Mouse (Mus musculus) MEL (cell line): Measurements from ENCODE around the gene Rapgef2. TPM values are rescaled to one million over a fixed set of nuclear protein-coding genes. Genes with fewer than 3 reads are reported as not detected.

Source experiments
- DNase-seq: peaks from one replicate; pipeline ENCODE4 v3.0.0; 2011; ENCODE audit warnings: low read depth, low spot score
- H3K27ac ChIP-seq: 2 replicates; pipeline ENCODE4 v1.5.1; 2012; ENCODE audit warnings: low read depth, mild to moderate bottlenecking, control low read depth, low read length, moderate library complexity; ENCODE audit not compliant: control insufficient read depth
- H3K27me3 ChIP-seq, 2 experiments: fragments of 150-350 bp in 1 of 2; sonication (generic) in 1 of 2; 2 replicates each; pipeline ENCODE4 v1.6.1; 2012; ENCODE audit warnings: low read length in 2 of 2, mild to moderate bottlenecking in 2 of 2, improper control_type of control experiment in 1 of 2, moderate library complexity in 1 of 2; ENCODE audit not compliant: insufficient read depth in 2 of 2, control insufficient read depth in 1 of 2
- H3K36me3 ChIP-seq, 2 experiments: 2 replicates each; pipeline ENCODE4 v1.6.1; 2012 to 2014; ENCODE audit warnings: low read length in 2 of 2, improper control_type of control experiment in 1 of 2, inconsistent platforms in 1 of 2, mild to moderate bottlenecking in 1 of 2; ENCODE audit not compliant: insufficient read depth in 2 of 2, control insufficient read depth in 1 of 2
- H3K4me1 ChIP-seq, 2 experiments: fragments of 150-350 bp in 1 of 2; sonication (generic) in 1 of 2; 2 replicates each; pipeline ENCODE4 v1.6.1; 2012; ENCODE audit warnings: low read length in 2 of 2, improper control_type of control experiment in 1 of 2, mild to moderate bottlenecking in 1 of 2; ENCODE audit not compliant: insufficient read depth in 2 of 2, control insufficient read depth in 1 of 2
- H3K4me3 ChIP-seq, 2 experiments: fragments of 150-350 bp in 1 of 2; sonication (generic) in 1 of 2; 2 replicates each; pipeline ENCODE4 v1.5.1; 2012; ENCODE audit warnings: low read depth in 2 of 2, low read length in 2 of 2, mild to moderate bottlenecking in 2 of 2, moderate library complexity in 2 of 2, control low read depth in 1 of 2, improper control_type of control experiment in 1 of 2; ENCODE audit not compliant: control insufficient read depth in 1 of 2, insufficient read depth in 1 of 2
- H3K79me2 ChIP-seq: 2 replicates; pipeline ENCODE4 v1.6.1; 2012; ENCODE audit warnings: mild to moderate bottlenecking, low read length, moderate library complexity; ENCODE audit not compliant: control insufficient read depth, poor library complexity, insufficient read depth
- H3K9ac ChIP-seq: 2 replicates; pipeline ENCODE4 v1.6.1; 2012; ENCODE audit warnings: low read depth, mild to moderate bottlenecking, control low read depth, low read length, moderate library complexity; ENCODE audit not compliant: control insufficient read depth, poor library complexity, severe bottlenecking
- H3K9me3 ChIP-seq: fragments of 150-350 bp; sonication (generic); replicated peaks from 2 replicates; pipeline ENCODE4 v1.6.1; 2012; ENCODE audit warnings: mild to moderate bottlenecking, low read length, improper control_type of control experiment, moderate library complexity; ENCODE audit not compliant: insufficient read depth
- CHD1 ChIP-seq: IDR thresholded peaks from 2 replicates; pipeline ENCODE4 v1.6.1; 2012; ENCODE audit warnings: low read depth, mild to moderate bottlenecking, inconsistent platforms, low read length, improper control_type of control experiment
- CTCF ChIP-seq, 3 experiments: IDR thresholded peaks in 2 of 3; conservative IDR thresholded peaks in 1 of 3; 2 replicates each; pipeline ENCODE4 v1.5.1; 2011 to 2012; ENCODE audit warnings: low read length in 3 of 3, low read depth in 2 of 3, mild to moderate bottlenecking in 2 of 3, improper control_type of control experiment in 1 of 3, inconsistent platforms in 1 of 3, mixed read lengths in 1 of 3, moderate library complexity in 1 of 3; ENCODE audit not compliant: control insufficient read depth in 1 of 3, insufficient read depth in 1 of 3, poor library complexity in 1 of 3, severe bottlenecking in 1 of 3
- ELF1 ChIP-seq: IDR thresholded peaks from 2 replicates; pipeline ENCODE4 v1.6.1; 2014; ENCODE audit warnings: low read depth, mild to moderate bottlenecking, inconsistent platforms, low read length, improper control_type of control experiment, moderate library complexity
- HCFC1 ChIP-seq: IDR thresholded peaks from 2 replicates; pipeline ENCODE4 v1.6.1; 2012; ENCODE audit warnings: low read depth, mild to moderate bottlenecking, inconsistent platforms, low read length, improper control_type of control experiment, moderate library complexity
- KAT2A ChIP-seq: conservative IDR thresholded peaks from 2 replicates; pipeline ENCODE4 v1.6.1; 2012; ENCODE audit warnings: low read depth, low read length, improper control_type of control experiment, inconsistent platforms
- MAX ChIP-seq: IDR thresholded peaks from 2 replicates; pipeline ENCODE4 v1.6.1; 2011; ENCODE audit warnings: low read length, improper control_type of control experiment
- MEF2A ChIP-seq: IDR thresholded peaks from 2 replicates; pipeline ENCODE4 v1.6.1; 2014; ENCODE audit warnings: low read depth, mild to moderate bottlenecking, inconsistent platforms, low read length, improper control_type of control experiment; ENCODE audit not compliant: poor library complexity, insufficient replicate concordance, severe bottlenecking; ENCODE audit errors: extremely low read depth
- MXI1 ChIP-seq: IDR thresholded peaks from 2 replicates; pipeline ENCODE4 v1.6.1; 2011; ENCODE audit warnings: mild to moderate bottlenecking, low read depth, low read length, improper control_type of control experiment
- NELFE ChIP-seq: IDR thresholded peaks from 2 replicates; pipeline ENCODE4 v1.6.1; 2011; ENCODE audit warnings: low read depth, low read length, improper control_type of control experiment
- NRF1 ChIP-seq: IDR thresholded peaks from 2 replicates; pipeline ENCODE4 v1.6.1; 2014; ENCODE audit warnings: low read depth, mild to moderate bottlenecking, inconsistent platforms, low read length, improper control_type of control experiment, moderate library complexity; ENCODE audit not compliant: poor library complexity, insufficient read depth, severe bottlenecking
- POLR2A ChIP-seq, 2 experiments: IDR thresholded peaks; 2 replicates each; pipeline ENCODE4 v1.6.1; 2011 to 2012; ENCODE audit warnings: low read length in 2 of 2, mild to moderate bottlenecking in 2 of 2, control low read depth in 1 of 2, improper control_type of control experiment in 1 of 2, low read depth in 1 of 2, moderate library complexity in 1 of 2; ENCODE audit not compliant: control insufficient read depth in 1 of 2, insufficient read depth in 1 of 2, poor library complexity in 1 of 2
- POLR2AphosphoS2 ChIP-seq: IDR thresholded peaks from 2 replicates; pipeline ENCODE4 v1.6.1; 2011; ENCODE audit warnings: low read length, improper control_type of control experiment
- POLR2AphosphoS5 ChIP-seq: IDR thresholded peaks from 2 replicates; pipeline ENCODE4 v1.6.1; 2012; ENCODE audit warnings: low read depth, borderline replicate concordance, mild to moderate bottlenecking, inconsistent platforms, low read length, moderate library complexity, mixed read lengths
- RAD21 ChIP-seq: IDR thresholded peaks from 2 replicates; pipeline ENCODE4 v1.6.1; 2011; ENCODE audit warnings: mild to moderate bottlenecking, low read depth, low read length, improper control_type of control experiment
- SIN3A ChIP-seq: IDR thresholded peaks from 2 replicates; pipeline ENCODE4 v1.6.1; 2012; ENCODE audit warnings: low read length, improper control_type of control experiment, inconsistent platforms
- SMC3 ChIP-seq: IDR thresholded peaks from 2 replicates; pipeline ENCODE4 v1.6.1; 2011; ENCODE audit warnings: low read depth, low read length, improper control_type of control experiment
- UBTF ChIP-seq: IDR thresholded peaks from 2 replicates; pipeline ENCODE4 v1.6.1; 2012; ENCODE audit warnings: low read depth, mild to moderate bottlenecking, inconsistent platforms, low read length, improper control_type of control experiment, moderate library complexity, borderline replicate concordance; ENCODE audit not compliant: insufficient read depth
- USF1 ChIP-seq: IDR thresholded peaks from 2 replicates; pipeline ENCODE4 v1.6.1; 2014; ENCODE audit warnings: low read depth, mild to moderate bottlenecking, inconsistent platforms, low read length, improper control_type of control experiment, moderate library complexity
- ZC3H11A ChIP-seq: IDR thresholded peaks from 2 replicates; pipeline ENCODE4 v1.6.1; 2012; ENCODE audit warnings: low read depth, mild to moderate bottlenecking, inconsistent platforms, low read length, improper control_type of control experiment
- ZMIZ1 ChIP-seq: IDR thresholded peaks from 2 replicates; pipeline ENCODE4 v1.6.1; 2012; ENCODE audit warnings: low read depth, mild to moderate bottlenecking, inconsistent platforms, low read length, improper control_type of control experiment, moderate library complexity
- polyA plus RNA-seq, 2 experiments: library from polyadenylated mRNA; stranded (reverse) in 1 of 2; unstranded in 1 of 2; fragments of >175 nt in 1 of 2; fragments of >200 nt in 1 of 2; gene quantifications; 2 replicates each; pipeline versions ENCODE4 v1.2.1 to v1.2.4; 2012; ENCODE audit warnings: low replicate concordance in 2 of 2, low read depth in 1 of 2; ENCODE audit not compliant: insufficient read length in 2 of 2, insufficient read depth in 1 of 2, missing spikeins in 1 of 2
- total RNA-seq: library from RNA; depleted of rRNA; stranded (reverse); fragments of 300-350 nt; gene quantifications from 2 replicates; pipeline ENCODE4 v1.2.3, GENCODE M21; 2012

Gene Rapgef2
- total and polyA plus RNA-seq, 3 experiments, result 4.2 to 4.6 TPM; not detected in 1

- peak; percentile 81 for DNase-seq
- peak overlapping the region in 1 of 2 experiments; percentile 18; a peak in 1 of 4 replicates for H3K4me3 ChIP-seq
Observed at GRCm38 (mm10) chr3:79221296-79222191, 64.8 kb downstream of the Rapgef2 start.

GRCm38 (mm10) chr3:79219144-79219930 is 67.0 kb downstream of the Rapgef2 start:
- no peaks in the 10 kb centered on the region for H3K36me3 ChIP-seq
- H3K9me3 ChIP-seq, result no peaks in the 10 kb centered on the region
- no peak for DNase-seq
- no peak overlapping the region for H3K27ac ChIP-seq
- no peaks in the 10 kb centered on the region; the same call in 1 of the 2 replicates for H3K79me2 ChIP-seq
- H3K4me1 ChIP-seq, result 0 out of 4 replicates have a peak, but pooled peaks cover 0 to 4% of the 10 kb centered on the region in 2 experiments
- TF ChIP-seq USF1, result no peak
- no peak for TF ChIP-seq ZC3H11A
- TF ChIP-seq HCFC1, result no peak
- no peak for TF ChIP-seq CHD1
- TF ChIP-seq POLR2AphosphoS2, result no peak
- TF ChIP-seq MAX, result no peak
- no peak for TF ChIP-seq KAT2A
- TF ChIP-seq MXI1, result no peak
- TF ChIP-seq MEF2A, result no peak
- no peak for TF ChIP-seq ELF1
- TF ChIP-seq POLR2AphosphoS5, result no peak
- TF ChIP-seq NELFE, result no peak
- TF ChIP-seq CTCF (IDR thresholded peaks at IDR 0.05 in 2 of 3, conservative IDR thresholded peaks at IDR 0.05 in 1 of 3; ENCODE audit: control insufficient read depth in 1 of 3, insufficient read depth in 1 of 3, low read depth in 2 of 3, low read length in 3 of 3, poor library complexity in 1 of 3, severe bottlenecking in 1 of 3), result no peak
- TF ChIP-seq UBTF, result no peak
- no peak for TF ChIP-seq NRF1
- no peak overlapping the region for H3K4me3 ChIP-seq
- H3K9ac ChIP-seq, result no peak overlapping the region
- H3K27me3 ChIP-seq, result no peaks in the 10 kb centered on the region

More at GRCm38 (mm10) chr3:79221296-79222191, 64.8 kb downstream of the Rapgef2 start:
- no peaks in the 10 kb centered on the region for H3K27me3 ChIP-seq
- H3K36me3 ChIP-seq, result peaks cover 0 to 11% of the 10 kb centered on the region in 2 experiments; a peak in 2 of 4 replicates
- peak overlapping the region; percentile 57 for H3K9ac ChIP-seq
- no peaks in the 10 kb centered on the region for H3K9me3 ChIP-seq
- TF ChIP-seq ZC3H11A (peak; percentile 91), RAD21 (peak; percentile 83), ZMIZ1 (no peak), CTCF (IDR thresholded peaks at IDR 0.05 in 2 of 3, conservative IDR thresholded peaks at IDR 0.05 in 1 of 3; ENCODE audit: control insufficient read depth in 1 of 3, insufficient read depth in 1 of 3, low read depth in 2 of 3, low read length in 3 of 3, poor library complexity in 1 of 3, severe bottlenecking in 1 of 3) (peak; percentile 55 to 76 (median 57)), MEF2A (no peak), SIN3A (0 out of 2 replicates have a peak, but pooled peaks have one; percentile 41), SMC3 (peak; percentile 91), USF1 (no peak), POLR2A (IDR thresholded peaks at IDR 0.05; ENCODE audit: control insufficient read depth in 1 of 2, insufficient read depth in 1 of 2, low read depth in 1 of 2, low read length in 2 of 2, poor library complexity in 1 of 2) (no peak)
- H3K4me1 ChIP-seq, result peaks cover 7 to 9% of the 10 kb centered on the region in 2 experiments; a peak in 3 of 4 replicates
- H3K79me2 ChIP-seq, result peaks cover 5% of the 10 kb centered on the region
- H3K27ac ChIP-seq, result no peak overlapping the region
